Mouse (Mus musculus) cortical plate, adult 2 months (tissue): ENCODE results near the gene Vmp1.

Experiments used
- CTCF ChIP-seq: fragments of 200-500 bp; IDR thresholded peaks from 2 replicates; pipeline ENCODE4 v1.5.1; 2011; ENCODE audit warnings: mild to moderate bottlenecking, control low read depth, low read length; ENCODE audit not compliant: insufficient read depth; ENCODE audit errors: extremely low read depth
- POLR2A ChIP-seq: fragments of 200-500 bp; IDR thresholded peaks from 2 replicates; pipeline ENCODE4 v1.6.1; 2011; ENCODE audit warnings: mild to moderate bottlenecking, low read length, control low read depth; ENCODE audit not compliant: insufficient read depth; ENCODE audit errors: extremely low read depth

DNA sequence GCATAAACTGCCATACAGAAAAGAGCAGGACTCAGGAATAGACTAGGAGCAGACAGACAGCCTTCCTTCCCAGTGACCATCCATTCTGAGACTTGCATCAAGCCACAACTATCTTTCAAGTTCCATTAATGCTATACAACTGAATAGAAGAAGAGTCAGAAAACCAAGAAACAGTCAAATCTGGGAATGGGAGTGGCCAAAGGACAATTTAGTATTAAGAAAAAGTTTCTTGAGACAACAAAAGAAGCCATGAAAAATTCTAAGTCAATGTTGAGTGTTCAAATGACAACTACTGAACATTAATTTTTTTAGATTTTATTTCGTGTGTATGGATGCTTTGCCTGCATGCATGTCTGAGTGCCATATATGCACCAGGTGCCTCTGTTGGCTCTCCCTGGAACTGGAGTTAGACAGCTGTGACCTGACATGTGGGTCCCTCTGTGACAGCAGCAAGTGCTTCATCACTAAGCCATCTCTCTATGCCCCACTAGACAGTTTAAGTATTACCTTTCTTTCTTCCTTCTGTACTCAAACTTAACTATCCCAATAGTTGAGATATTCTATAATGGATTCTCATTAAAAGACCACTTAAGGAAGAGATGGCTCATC, 60.1 kb downstream of the Vmp1 start:
- TF ChIP-seq POLR2A (no peak), CTCF (no peak)
